Mouse (Mus musculus) spleen, adult 12 weeks (tissue): ENCODE results near the gene Mettl7a3.
"Not testable (repeated sequence)": the region's sequence is repeated elsewhere in the genome, so short reads cannot be mapped to it uniquely, and the experiment has no call there.

Experiments
- DNase-seq: peaks from one replicate; pipeline ENCODE4 v3.0.0; 2022; ENCODE audit warnings: low spot score

Mettl7a3 gene

DNA sequence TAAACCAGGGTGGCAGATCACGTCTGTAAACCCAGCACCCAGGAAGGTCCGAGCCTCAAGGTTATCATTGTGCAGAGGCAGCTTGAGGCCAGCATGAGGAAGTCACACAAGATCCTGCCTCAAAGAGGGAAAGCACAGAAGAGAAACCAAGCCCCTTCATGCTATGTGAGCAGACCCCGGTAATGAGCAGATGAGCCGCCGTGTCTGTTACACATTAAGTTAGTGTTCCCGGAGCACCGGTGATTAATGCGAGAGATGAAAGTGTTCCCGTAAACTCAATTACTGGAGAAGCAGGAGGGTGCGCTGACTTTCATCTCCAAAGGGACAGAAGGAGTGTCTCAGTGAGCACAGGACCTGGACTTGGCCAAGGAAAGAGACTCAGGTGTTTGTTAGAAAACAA lies 5.4 kb upstream of the Mettl7a3 start:
- not testable (repeated sequence) for DNase-seq

DNA sequence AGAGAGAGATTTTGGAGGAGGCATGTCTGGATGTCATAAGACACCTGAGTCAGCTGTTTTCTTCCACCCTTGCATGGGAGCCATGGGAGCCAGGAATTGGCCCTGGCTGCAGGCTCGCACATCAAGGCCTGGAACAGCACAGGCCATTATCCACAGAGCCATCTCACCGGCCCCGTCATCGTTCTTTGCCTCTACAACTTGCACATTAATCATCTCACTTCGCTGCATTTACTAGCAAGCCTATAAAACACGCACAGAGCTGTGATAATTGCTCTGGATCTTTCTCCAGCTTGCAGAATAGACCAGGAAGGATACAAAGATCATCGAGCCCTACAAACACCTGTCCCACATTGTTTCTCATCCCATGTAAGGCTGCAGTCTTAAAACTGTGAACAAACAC lies 4.0 kb upstream of the Mettl7a3 start:
- DNase-seq, result no peak

DNA sequence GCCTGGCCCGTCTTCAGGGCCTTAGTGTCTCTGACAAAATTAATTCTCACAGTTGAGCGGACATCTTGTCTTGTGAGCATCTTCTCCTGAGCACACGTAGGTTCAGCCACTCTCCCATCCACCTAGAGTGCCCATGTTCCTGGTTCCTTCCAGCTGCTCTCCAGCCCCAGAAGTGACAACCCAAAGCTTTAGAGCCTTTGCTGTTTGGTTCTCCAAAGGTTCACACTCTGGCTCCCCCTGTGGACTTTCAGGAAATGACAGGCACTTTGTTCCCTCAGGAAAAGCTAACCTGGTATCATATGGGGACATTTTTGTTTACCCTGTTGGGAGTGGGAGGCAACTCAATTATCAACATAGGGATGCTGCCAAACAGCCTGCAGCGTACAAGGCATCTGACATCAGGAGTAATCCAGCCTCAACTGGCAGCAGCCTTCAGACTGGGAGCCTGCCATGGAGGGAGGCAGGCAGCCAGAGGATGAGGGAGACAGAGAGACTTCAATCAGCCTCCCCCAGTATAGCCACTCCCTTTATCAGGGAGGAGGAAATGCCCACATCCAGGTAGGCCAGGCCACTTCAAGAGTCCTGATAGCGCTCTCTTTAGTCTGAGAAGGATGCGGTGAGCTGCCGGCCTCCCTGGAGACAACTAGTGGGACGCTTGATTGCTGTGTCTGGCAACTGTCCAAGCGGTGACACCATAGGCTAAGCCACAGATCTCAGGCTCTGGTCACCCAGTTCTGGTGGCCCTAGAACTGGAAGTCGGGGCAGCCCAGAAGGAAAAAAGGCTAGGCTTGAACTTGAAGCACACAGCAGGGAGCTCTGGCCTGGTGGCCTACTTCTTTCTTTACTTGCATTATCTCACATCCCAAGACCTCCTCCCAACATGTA lies 2.4 kb upstream of the Mettl7a3 start:
- DNase-seq, result not testable (repeated sequence)

DNA sequence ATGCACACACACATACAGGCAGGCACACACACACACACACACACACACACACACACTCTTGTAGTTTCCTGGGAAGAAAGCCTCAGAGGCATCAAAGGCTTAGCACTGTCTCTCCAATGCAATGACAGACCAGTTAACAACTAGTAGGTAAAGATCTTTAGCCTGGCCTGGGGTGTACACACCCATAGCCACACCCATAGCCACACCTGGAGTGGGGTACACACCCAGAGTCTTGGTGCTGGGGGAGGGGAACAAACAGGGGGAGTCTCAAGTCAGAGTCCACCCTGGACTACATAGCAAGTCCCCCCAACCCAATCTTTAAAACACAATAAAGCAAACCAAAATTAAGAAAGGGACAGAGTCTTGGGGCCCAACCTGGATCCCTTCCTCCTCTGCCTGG lies 2.6 kb downstream of the Mettl7a3 start:
- DNase-seq, result not testable (repeated sequence)

DNA sequence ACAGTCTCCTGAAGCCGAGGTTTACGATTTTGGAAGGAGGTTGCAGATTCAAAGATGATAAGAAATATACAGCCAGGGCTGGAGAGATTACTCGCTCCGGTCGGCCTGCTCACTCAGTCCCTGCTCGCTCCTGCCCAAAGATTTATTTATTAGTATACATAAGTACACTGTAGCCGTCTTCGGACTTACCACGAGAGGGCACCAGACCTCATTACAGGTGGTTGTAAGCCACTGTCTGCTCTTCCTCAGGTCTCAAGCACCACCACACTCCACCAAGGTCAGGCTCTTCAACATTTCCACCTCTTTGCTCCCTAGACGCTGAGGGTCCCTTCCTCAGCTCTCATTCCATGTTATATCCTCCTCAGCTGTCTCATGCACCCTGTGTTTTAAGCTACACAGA lies 3.1 kb downstream of the Mettl7a3 start:
- DNase-seq, result peak; percentile 10

DNA sequence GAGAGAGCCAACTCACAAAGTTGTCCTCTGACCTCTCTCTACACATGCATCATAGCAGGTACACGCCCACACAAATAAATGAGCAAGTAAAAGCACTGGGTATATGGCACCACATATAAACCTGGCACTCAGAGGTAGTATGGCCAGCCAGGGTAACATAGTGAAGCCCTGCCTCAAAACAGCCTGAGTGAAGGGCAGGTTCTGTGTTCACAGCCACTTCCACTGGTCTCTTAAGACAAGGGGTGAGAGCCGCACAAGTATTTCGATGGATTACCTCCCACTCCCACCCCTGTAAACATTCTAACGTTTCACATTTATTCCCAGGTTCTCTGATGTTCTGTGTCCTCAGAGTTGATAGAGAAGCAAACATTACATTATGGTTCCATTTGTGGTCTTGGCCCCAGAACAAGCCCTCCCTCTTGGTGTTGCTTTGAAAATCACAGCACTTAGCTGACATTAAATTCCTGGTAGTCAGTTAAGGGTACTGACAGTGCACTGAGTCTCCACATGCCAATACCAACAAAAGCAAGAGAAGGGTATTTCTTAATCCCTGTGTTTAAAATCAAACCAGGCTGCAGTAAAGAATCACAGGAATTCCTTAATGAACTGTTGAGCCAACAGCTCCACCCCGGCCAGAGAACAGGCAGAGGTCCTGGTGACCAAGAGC lies 6.7 kb downstream of the Mettl7a3 start:
- DNase-seq, result not testable (repeated sequence)

DNA sequence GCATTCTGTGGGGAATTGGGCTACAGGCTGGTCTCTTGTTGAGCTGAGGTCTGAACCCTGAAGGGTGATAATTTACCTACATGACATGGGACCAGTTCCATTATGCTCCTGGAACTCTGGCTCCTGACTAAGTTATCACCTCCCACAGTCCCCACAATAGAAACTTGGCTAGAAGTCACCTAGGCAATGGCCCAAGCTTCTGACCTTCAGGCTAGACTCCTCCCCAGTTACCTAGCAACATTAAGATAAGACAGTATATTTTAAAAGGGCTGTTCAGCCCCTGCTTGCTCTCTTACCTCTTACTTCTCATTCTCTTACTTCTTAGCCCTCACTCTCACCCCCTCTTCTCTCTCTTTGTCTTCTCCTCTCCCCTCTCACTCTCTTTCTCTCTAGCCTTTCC lies 10.8 kb downstream of the Mettl7a3 start:
- DNase-seq, result no peak

DNA sequence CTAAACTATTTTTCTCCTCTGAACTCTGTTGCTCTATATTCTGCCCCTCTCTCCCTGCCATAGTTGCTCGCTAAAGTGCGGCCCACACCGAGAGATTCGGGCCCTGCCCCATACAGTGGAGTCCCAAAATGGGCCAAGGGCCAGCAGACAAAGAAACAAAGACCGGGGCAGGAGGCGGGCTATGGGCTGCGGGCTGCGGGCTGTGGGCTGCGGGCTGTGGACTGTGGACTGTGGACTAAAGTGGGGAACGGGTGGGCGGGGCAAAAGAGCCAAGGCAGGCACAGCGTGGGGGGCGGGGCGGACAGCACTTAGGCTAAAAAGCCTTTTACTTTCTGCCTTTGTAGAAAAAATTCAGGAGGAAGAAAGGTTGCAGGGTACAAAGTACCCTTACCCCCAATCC lies 12.0 kb downstream of the Mettl7a3 start:
- DNase-seq, result no peak

DNA sequence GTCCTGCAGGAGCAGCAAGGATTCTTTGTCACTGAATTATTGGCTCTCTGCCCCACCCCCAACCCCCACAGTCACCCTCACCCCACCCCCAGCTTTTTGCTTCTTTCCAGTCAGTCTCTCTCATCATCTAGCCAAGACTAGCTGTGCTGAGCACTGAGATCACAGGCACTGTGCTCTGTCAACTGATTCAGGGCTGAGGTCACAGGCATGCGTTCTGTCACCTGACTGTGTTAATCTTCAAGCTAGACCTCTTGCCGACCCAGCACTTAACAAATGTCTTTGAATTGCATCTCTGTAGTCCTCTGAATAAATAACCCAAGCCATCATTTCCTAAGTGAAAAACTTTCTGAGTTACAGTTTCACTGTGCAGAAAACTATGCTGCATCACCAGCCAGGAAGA lies 14.8 kb downstream of the Mettl7a3 start:
- no peak for DNase-seq

DNA sequence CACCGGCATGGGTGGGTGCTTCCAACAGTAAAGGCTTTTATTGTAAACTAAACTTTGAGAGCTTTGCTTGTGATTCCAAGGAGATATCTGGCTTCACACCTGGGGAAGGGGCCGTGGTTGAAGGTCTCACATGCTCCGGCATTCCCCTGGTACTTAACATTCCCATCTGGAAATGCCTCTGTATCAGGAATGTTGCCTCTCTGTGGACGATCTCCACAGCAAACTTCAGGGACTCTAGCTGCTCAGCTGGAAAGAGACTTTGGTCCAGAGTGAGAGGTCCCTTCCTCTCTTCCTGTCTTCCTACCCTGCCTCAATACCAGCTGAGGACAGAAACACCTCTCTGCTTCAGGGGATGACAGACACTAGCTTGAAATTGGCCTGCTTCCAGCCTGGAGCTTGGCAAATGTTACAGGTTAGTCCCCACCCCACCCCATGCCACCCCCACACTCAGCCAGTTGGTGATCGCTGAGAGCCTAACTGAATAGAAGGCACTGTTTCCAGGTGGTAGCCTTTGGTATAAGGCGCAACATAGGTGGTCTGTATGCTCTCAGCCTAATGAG lies 16.9 kb downstream of the Mettl7a3 start:
- DNase-seq, result no peak

DNA sequence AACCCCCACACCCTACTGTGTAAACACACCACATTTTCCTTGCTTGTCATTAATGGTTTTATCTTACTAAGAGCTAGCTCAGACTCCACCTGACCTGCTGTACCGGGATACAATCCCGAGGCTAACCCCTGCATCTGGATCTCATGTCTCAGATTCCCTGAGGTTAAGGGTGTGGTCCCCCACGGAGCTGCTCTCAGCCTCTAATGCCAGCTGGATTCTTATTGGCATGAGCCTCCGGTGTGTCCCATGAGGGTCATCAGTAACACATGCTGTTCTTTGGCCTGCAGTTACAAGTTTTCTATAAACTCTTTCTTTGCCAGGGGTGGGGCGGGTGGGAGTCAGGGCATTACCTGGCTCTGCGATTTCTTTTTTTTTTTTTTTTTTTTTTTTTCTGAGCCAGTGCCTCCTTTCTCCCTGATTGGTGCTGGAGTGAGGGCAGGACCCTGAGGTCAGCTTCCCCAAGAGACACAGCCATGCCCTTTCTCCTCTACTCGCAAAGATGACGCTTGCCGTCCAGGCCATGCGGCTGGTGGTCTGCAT lies 18.1 kb downstream of the Mettl7a3 start, which contains the start of the genes Methig1 and Mettl7a2:
Gene Methig1 (plus strand): TSS at position 439 of the 540 bp plus-strand sequence.
Gene Mettl7a2 (plus strand): TSS at position 490 of the 540 bp plus-strand sequence.
- no peak for DNase-seq

DNA sequence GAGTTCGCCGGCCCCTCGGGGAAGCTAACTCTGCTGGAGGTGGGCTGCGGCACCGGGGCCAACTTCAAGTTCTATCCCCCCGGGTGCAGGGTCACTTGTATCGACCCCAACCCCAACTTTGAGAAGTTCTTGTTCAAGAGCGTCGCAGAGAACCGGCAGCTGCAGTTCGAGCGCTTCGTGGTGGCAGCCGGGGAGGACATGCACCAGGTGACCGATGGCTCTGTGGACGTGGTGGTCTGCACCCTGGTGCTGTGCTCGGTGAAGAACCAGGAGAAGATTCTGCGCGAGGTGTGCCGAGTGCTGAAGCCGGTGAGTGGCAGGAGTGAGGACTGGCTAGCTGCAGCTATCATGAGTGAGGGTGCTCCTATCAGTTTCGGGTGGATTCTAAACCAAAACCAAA lies 18.7 kb downstream of the Mettl7a3 start:
- DNase-seq, result not testable (repeated sequence)

DNA sequence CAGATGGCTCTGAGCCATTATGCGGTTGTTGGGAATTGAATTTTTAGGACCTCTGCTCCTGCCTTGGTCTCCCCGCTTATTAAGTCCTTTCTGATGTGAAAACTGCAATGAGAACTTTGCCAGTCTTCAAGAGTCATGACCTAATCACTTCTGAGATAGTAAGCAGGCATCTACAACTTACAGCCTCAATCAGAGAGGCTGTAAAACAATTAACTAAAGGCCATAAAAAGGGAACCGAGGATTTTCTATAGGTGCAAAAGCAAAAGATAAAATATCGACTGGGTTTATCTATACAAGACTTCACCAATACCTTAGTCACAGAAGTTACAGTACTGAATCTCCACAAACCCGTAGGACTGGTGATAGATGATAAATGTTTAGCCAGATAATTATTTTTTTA lies 21.1 kb downstream of the Mettl7a3 start:
- DNase-seq, result no peak

DNA sequence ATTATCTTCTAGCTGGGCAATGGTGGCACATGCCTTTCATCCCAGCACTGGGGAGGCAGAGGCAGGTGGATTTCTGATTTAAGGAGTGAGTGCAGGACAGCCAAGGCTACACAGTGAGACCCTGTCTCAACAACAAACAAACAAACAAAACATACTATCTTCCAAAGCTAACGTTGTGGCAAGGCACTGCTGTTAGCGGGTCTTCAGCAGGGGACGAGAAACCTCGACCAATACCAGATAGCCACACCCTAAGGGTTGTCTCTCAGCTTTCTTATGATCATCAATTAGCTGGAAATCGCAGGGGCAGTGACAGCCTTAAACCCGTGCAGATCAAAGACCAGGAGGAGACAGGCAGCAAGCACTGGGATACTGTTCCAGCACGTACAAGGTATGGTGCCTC lies 29.5 kb downstream of the Mettl7a3 start, which contains the start of gene Higd1c:
Gene Higd1c (plus strand): TSS at position 301 of the 400 bp plus-strand sequence.
- DNase-seq, result no peak

DNA sequence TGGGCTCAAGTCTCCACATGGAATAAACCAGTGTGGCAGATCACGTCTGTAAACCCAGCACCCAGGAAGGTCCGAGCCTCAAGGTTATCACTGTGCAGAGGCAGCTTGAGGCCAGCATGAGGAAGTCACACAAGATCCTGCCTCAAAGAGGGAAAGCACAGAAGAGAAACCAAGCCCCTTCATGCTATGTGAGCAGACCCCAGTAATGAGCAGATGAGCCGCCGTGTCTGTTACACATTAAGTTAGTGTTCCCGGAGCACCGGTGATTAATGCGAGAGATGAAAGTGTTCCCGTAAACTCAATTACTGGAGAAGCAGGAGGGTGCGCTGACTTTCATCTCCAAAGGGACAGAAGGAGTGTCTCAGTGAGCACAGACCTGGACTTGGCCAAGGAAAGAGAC lies 31.2 kb downstream of the Mettl7a3 start:
- DNase-seq, result not testable (repeated sequence)

DNA sequence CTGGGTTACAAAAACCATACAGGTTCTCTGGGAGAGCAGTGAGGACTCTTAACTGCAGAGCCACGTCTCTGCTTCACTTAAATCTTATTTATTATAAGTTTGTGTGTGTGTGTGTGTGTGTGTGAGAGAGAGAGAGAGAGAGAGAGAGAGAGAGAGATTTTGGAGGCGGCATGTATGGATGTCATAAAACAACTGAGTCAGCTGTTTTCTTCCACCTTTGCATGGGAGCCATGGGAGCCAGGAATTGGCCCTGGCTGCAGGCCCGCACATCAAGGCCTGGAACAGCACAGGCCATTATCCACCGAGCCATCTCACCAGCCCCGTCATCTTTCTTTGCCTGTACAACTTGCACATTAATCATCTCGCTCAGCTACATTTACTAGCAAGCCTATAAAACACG lies 32.4 kb downstream of the Mettl7a3 start:
- no peak for DNase-seq

DNA sequence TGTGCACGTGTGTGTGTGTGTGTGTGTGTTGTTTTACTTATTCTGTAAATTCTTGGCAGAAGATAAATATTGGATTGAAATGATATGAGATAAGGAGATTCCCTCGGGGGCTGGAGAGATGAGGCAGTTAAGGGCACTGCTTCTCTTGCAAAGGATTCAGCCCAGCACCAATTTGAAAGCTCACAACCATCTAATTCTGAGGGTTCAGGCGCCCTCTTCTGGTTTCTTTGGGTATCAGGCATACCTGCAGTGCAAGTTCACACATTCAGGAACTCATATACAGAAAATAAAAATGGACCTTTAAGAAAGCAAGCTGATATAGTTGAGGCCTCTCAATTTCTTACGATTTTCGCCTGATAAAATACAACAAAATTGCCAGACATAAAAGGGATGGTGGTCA lies 40.3 kb downstream of the Mettl7a3 start:
- no peak for DNase-seq

DNA sequence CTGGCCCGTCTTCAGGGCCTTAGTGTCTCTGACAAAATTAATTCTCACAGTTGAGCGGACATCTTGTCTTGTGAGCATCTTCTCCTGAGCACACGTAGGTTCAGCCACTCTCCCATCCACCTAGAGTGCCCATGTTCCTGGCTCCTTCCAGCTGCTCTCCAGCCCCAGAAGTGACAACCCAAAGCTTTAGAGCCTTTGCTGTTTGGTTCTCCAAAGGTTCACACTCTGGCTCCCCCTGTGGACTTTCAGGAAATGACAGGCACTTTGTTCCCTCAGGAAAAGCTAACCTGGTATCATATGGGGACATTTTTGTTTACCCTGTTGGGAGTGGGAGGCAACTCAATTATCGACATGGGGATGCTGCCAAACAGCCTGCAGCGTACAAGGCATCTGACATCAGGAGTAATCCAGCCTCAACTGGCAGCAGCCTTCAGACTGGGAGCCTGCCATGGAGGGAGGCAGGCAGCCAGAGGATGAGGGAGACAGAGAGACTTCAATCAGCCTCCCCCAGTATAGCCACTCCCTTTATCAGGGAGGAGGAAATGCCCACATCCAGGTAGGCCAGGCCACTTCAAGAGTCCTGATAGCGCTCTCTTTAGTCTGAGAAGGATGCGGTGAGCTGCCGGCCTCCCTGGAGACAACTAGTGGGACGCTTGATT lies 43.2 kb downstream of the Mettl7a3 start:
- DNase-seq, result not testable (repeated sequence)

DNA sequence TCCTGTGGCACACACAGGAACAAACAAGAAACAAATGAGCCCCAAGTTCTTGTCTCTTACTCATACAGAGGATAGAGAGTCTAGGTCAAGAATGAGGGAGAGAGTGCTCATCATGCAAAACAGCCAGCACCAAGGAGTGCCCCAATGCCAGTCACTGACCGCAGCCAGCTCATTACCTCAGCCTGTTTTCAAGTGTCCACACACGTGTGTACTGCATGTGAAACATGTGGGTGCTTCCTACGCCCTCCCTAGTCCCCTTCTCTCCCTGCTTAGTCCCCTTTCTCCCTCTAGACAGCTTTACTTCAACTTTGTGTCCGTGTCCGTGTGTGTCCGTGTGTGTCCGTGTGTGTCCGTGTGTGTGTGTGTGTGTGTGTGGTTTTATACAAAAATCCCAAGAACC lies 44.9 kb downstream of the Mettl7a3 start:
- no peak for DNase-seq

DNA sequence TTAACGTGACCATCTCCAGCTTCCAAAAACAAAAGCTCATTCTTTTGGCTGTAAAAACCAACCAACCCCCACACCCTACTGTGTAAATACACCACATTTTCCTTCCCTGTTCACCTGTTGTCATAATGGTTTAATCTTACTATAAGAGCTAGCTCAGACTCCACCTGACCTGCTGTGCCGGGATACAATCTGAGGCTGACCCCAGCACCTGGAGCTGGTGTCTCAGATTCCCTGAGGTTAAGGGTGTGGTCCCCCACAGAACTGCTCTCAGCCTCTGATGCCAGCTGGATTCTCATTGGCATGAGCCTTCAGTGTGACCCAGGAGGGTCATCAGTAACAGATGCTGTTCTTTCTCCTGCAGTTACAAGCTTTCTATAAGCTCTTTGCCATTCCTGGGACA lies 45.4 kb downstream of the Mettl7a3 start:
- DNase-seq, result no peak

DNA sequence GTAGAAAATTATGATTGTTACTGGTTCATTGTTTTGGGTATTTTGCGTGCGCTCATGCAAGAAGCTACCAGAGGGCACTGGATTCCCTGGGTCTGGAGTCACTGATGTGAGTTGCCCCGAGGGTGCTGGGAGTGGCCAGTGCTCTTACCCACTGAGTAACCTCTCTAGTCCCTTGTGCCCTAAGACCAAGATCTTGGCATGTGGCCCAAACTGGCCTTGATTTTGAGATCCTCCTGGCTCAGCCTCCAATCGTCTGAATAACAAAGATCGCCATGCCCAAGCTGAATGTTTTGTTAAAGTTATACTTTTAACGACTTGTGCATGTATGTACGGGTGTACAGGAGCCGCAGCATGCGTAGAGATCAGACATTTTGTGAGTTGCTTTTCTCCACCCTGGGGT lies 51.0 kb downstream of the Mettl7a3 start:
- DNase-seq, result no peak
